Mouse (Mus musculus): Measurements from ENCODE around the gene Ndufaf4. TPM values are rescaled to one million over a fixed set of nuclear protein-coding genes. Genes with fewer than 3 reads are reported as not detected.
A peak's percentile ranks its signal among the peaks of the same experiment; 100 is the strongest.
"Not testable (repeated sequence)": the region's sequence is repeated elsewhere in the genome, so short reads cannot be mapped to it uniquely, and the experiment has no call there.

Ndufaf4 gene
- total RNA-seq (2021), result 10 to 100 TPM; 44.3 to 51.5 TPM
- long read RNA-seq, experiment 1, transcript Ndufaf4-202 (2 exons, 2,358 nt), result minor isoform, 19 of 113 reads
- long read RNA-seq, experiment 1, transcript Ndufaf4-201 (3 exons, 3,632 nt), result major isoform, 64 of 113 reads
- long read RNA-seq, experiment 1, partial matches to known transcripts, result 0 of 113 reads
- long read RNA-seq, experiment 1, other reads (novel, unspliced or antisense), result 29 of 113 reads
- long read RNA-seq, experiment 2, transcript Ndufaf4-202 (2 exons, 2,358 nt), result minor isoform, 14 of 79 reads
- long read RNA-seq, experiment 2, transcript Ndufaf4-201 (3 exons, 3,632 nt), result major isoform, 57 of 79 reads
- long read RNA-seq, experiment 2, partial matches to known transcripts, result 3 of 79 reads
- long read RNA-seq, experiment 2, other reads (novel, unspliced or antisense), result 2 of 79 reads

GRCm38 (mm10) chr4:24897851-24898515 is at the start of gene Ndufaf4:
TSS of gene Ndufaf4 (plus strand) at chr4:24898083.
- DNase-seq, result peak; percentile 96

- peak; percentile 57 for DNase-seq
These were observed 47.2 kb upstream of the Ndufaf4 start, which contains the start of gene Klhl32 for GRCm38 (mm10) chr4:24850401-24851325. TSS of gene Klhl32 (minus strand) at chr4:24851124.

- DNase-seq, result no peak
These were observed 32.2 kb upstream of the Ndufaf4 start for GRCm38 (mm10) chr4:24865691-24866090.

- DNase-seq, result no peak
These were observed 28.7 kb upstream of the Ndufaf4 start for GRCm38 (mm10) chr4:24869230-24869629.

- DNase-seq, result not testable (repeated sequence)
These were observed 8.5 kb upstream of the Ndufaf4 start for GRCm38 (mm10) chr4:24889386-24889785.

GRCm38 (mm10) chr4:24892293-24892692 is 5.6 kb upstream of the Ndufaf4 start:
- DNase-seq, result not testable (repeated sequence)

- no peak for DNase-seq
These were observed 3.3 kb upstream of the Ndufaf4 start for GRCm38 (mm10) chr4:24894625-24895024.

- DNase-seq, result no peak
These were observed 1.1 kb upstream of the Ndufaf4 start for GRCm38 (mm10) chr4:24896829-24897228.

- no peak for DNase-seq
These were observed 532 bp upstream of the Ndufaf4 start for GRCm38 (mm10) chr4:24897351-24897750.

GRCm38 (mm10) chr4:24898636-24899035 is 753 bp downstream of the Ndufaf4 start:
- DNase-seq, result no peak

GRCm38 (mm10) chr4:24899146-24899545 is 1.3 kb downstream of the Ndufaf4 start:
- no peak for DNase-seq

- no peak for DNase-seq
These were observed 9.9 kb downstream of the Ndufaf4 start for GRCm38 (mm10) chr4:24907745-24908144.

- no peak for DNase-seq
These were observed 17.7 kb downstream of the Ndufaf4 start for GRCm38 (mm10) chr4:24915631-24916030.

GRCm38 (mm10) chr4:24920006-24920577 is 22.2 kb downstream of the Ndufaf4 start:
- no peak for DNase-seq

GRCm38 (mm10) chr4:24924726-24925125 is 26.8 kb downstream of the Ndufaf4 start:
- DNase-seq, result no peak

GRCm38 (mm10) chr4:24928260-24928780 is 30.4 kb downstream of the Ndufaf4 start:
- no peak for DNase-seq

GRCm38 (mm10) chr4:24928926-24929325 is 31.0 kb downstream of the Ndufaf4 start:
- DNase-seq, result no peak

GRCm38 (mm10) chr4:24942728-24943424 is 45.0 kb downstream of the Ndufaf4 start:
- DNase-seq, result no peak

Measured in gastrocnemius, postnatal 25 days (tissue).